Mouse (Mus musculus) bone marrow, adult 2 months (tissue): Measurements from ENCODE around the gene Setd6. TPM values are rescaled to one million over a fixed set of nuclear protein-coding genes. Genes with fewer than 3 reads are reported as not detected.

ENCODE experiments used
- H3K27ac ChIP-seq: fragments of 200-500 bp; 2 replicates; pipeline ENCODE4 v1.5.1; 2012; ENCODE audit warnings: low read depth, mild to moderate bottlenecking, control low read depth, inconsistent platforms, low read length; ENCODE audit not compliant: control insufficient read depth, poor library complexity, insufficient read depth
- H3K4me1 ChIP-seq: fragments of 200-500 bp; 2 replicates; pipeline ENCODE4 v1.6.1; 2011; ENCODE audit warnings: low read length; ENCODE audit not compliant: control insufficient read depth, insufficient read depth
- H3K4me3 ChIP-seq: fragments of 200-500 bp; replicated peaks from 2 replicates; pipeline ENCODE3; 2011; ENCODE audit warnings: mild to moderate bottlenecking, low read depth, low read length, control low read depth; ENCODE audit not compliant: control insufficient read depth
- CTCF ChIP-seq: fragments of 200-500 bp; IDR thresholded peaks from 2 replicates; pipeline ENCODE4 v1.5.1; 2011; ENCODE audit warnings: low read length, control low read depth; ENCODE audit not compliant: control insufficient read depth, insufficient read depth
- POLR2A ChIP-seq: fragments of 200-500 bp; IDR thresholded peaks from 2 replicates; pipeline ENCODE4 v1.6.1; 2011; ENCODE audit warnings: low read depth, mild to moderate bottlenecking, control low read depth, low read length, borderline replicate concordance; ENCODE audit not compliant: control insufficient read depth
- WGBS: fragments of 180-500 bp; shearing (Covaris S2); methylation state at CpG from one replicate; pipeline ENCODE4 v1.1.7; 2018; 5-methylcytosine and 5-hydroxymethylcytosine counted together
- polyA plus RNA-seq: library from polyadenylated mRNA; stranded (reverse); fragments of >200 nt; gene quantifications from 2 replicates; pipeline ENCODE4 v1.2.4, GENCODE M21; 2011; ENCODE audit warnings: low replicate concordance; ENCODE audit not compliant: missing spikeins, insufficient read depth, insufficient read length

The Setd6 gene
- polyA plus RNA-seq, 1 experiment = 34.7 TPM

GRCm38 (mm10) chr8:95703461-95704260 lies 12.0 kb upstream of the Setd6 start:
- no peaks in the 10 kb centered on the region for H3K4me1 ChIP-seq
- H3K27ac ChIP-seq = no peak overlapping the region
- 16% methylated on average over 15 of the region's 15 CpGs for WGBS
- TF ChIP-seq POLR2A (no peak), CTCF (no peak)
- no peak overlapping the region for H3K4me3 ChIP-seq

DNA sequence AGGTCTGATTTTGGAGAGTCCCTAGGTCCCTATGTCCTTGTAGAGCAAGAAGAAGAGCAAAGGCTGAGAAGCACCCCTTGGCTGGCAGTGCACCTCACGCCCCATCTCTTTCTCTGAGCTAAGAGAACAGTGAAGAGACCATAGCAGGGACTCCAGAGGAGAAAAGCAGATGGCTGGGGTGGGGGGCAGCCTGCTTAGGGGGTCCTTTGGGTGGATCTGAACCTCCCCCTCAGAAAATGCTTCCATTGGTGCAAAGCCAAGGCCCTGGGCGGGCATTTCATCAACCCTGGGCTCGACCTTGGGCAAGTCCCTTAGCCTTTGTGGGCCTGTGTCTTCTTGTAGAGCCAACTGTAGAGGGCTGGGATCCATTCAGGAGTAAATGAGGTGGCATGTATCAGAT lies 11.1 kb upstream of the Setd6 start:
- 87% methylated on average over 3 of the region's 3 CpGs for WGBS
- Histone ChIP-seq H3K4me3 (no peak overlapping the region), H3K27ac (no peak overlapping the region), H3K4me1 (no peaks in the 10 kb centered on the region)
- TF ChIP-seq CTCF (no peak), POLR2A (no peak)

DNA sequence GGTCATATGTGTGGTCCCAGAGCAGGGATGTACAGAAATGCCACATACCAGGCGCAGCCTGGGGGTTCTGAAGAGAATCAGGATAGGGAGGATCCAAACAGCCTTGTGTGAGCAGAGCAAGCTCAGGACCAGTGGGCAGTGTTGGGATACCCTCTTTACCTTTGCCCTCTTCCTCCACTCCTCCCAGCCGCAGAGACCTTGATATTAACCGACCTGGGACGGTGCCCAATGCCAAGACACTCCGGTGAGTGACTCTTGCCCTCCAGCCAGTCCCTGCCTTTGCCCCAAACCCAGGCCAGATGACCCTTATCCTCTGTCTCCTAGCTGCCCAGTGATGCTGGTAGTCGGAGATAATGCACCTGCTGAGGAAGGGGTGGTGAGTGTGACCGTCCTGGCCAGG lies 6.1 kb upstream of the Setd6 start:
- WGBS = 85% methylated on average over 7 of the region's 7 CpGs
- TF ChIP-seq CTCF = no peak
- TF ChIP-seq POLR2A = no peak
- H3K4me3 ChIP-seq = no peak overlapping the region
- H3K4me1 ChIP-seq = no peaks in the 10 kb centered on the region
- no peak overlapping the region for H3K27ac ChIP-seq

- Histone ChIP-seq H3K4me1 (no peaks in the 10 kb centered on the region), H3K27ac (no peak overlapping the region), H3K4me3 (no peak overlapping the region)
- TF ChIP-seq CTCF = no peak
- no peak for TF ChIP-seq POLR2A
- WGBS = 76% methylated on average over 3 of the region's 3 CpGs
These were observed 4.7 kb upstream of the Setd6 start for GRCm38 (mm10) chr8:95711029-95711428.

- TF ChIP-seq CTCF = no peak
- TF ChIP-seq POLR2A = no peak
- H3K4me1 ChIP-seq = no peaks in the 10 kb centered on the region
These were observed 3.3 kb upstream of the Setd6 start for GRCm38 (mm10) chr8:95712395-95712794.

GRCm38 (mm10) chr8:95713100-95714010 lies 2.3 kb upstream of the Setd6 start:
- no peak overlapping the region for H3K4me3 ChIP-seq
- no peaks in the 10 kb centered on the region for H3K4me1 ChIP-seq
- H3K27ac ChIP-seq = no peak overlapping the region
- 77% methylated on average over 19 of the region's 19 CpGs for WGBS
- TF ChIP-seq POLR2A = 0 out of 2 replicates have a peak, but pooled peaks have one; percentile 5
- TF ChIP-seq CTCF = peak; percentile 82

More at GRCm38 (mm10) chr8:95712395-95712794, 3.3 kb upstream of the Setd6 start:
- 74% methylated on average over 9 of the region's 9 CpGs for WGBS
- Histone ChIP-seq H3K4me3 (no peak overlapping the region), H3K27ac (no peak overlapping the region)

DNA sequence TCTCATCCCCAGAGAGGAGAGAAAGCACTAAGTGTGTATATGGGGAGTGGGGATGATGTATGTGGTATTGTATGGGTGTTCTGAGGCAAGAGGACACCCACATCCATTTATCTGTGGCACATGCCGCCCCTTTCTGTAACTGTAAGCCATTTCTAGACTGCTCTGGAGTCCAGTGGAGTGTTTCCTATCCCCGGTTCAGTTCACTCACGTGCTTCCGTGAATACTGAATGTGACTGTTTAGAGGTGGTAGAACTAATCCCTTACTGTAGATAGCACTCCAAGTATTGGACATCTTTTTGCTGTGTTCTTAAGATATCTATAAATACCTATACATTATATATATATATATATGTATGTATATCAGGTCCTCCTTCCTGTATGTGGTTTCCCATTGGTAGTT lies 1.3 kb upstream of the Setd6 start:
- H3K27ac ChIP-seq = no peak overlapping the region
- no peak overlapping the region for H3K4me3 ChIP-seq
- no peaks in the 10 kb centered on the region for H3K4me1 ChIP-seq
- WGBS = 86% methylated on average over 4 of the region's 4 CpGs
- no peak for TF ChIP-seq POLR2A
- TF ChIP-seq CTCF = no peak

DNA sequence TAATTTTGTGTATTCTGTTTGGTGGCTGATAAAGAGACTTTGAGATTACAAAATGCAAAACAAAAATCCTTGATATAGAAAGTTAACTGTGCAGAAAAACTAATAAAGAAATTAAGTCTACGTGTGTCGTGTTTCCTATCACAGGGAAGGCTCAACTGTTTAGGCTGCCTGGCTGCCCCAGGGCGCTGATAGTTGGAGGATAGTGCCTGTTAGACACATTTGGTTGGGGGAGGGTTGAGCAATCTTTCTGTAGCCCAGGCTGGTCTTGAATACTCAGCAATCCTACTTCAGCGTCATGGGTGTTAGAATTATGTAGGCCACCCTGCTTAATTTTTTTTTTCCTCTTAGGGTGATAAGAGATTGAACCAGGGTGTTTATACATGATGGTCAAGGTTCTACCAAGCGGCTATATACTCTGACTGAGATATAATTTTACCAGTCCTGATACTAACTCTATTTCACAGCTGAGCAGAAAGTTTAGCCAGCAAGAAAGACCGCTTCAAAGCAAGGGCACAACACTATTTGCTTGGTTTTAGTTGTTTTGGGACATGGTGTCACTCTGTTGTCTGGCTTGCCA lies 756 bp upstream of the Setd6 start:
- H3K27ac ChIP-seq = no peak overlapping the region
- peak overlapping the region; percentile 23 for H3K4me3 ChIP-seq
- 53% methylated on average over 6 of the region's 6 CpGs for WGBS
- no peaks in the 10 kb centered on the region for H3K4me1 ChIP-seq
- TF ChIP-seq POLR2A = no peak
- no peak for TF ChIP-seq CTCF
